Mouse (Mus musculus) liver, adult 2 months (tissue): ENCODE results near the gene Slc52a3.

ENCODE experiments used
- CTCF ChIP-seq: fragments of 200-500 bp; IDR thresholded peaks from 2 replicates; pipeline ENCODE4 v1.5.1; 2011; ENCODE audit warnings: low read depth, low read length, control low read depth
- POLR2A ChIP-seq: fragments of 200-500 bp; IDR thresholded peaks from 2 replicates; pipeline ENCODE4 v1.6.1; 2011; ENCODE audit warnings: low read length, control low read depth; ENCODE audit not compliant: insufficient read depth; ENCODE audit errors: extremely low read depth

GRCm38 (mm10) chr2:152000291-152000679 lies 4.0 kb downstream of the Slc52a3 start:
- no peak for TF ChIP-seq POLR2A
- no peak for TF ChIP-seq CTCF
